Mouse (Mus musculus) liver, embryonic 14.5 days (tissue): Measurements from ENCODE around the gene Erfe.

Experiments used
- CTCF ChIP-seq: IDR thresholded peaks from 2 replicates; pipeline ENCODE4 v1.5.1; 2016; ENCODE audit warnings: antibody characterized with exemption, low read depth, control low read depth
- EP300 ChIP-seq: IDR thresholded peaks from 2 replicates; pipeline ENCODE4 v1.6.1; 2016; ENCODE audit warnings: antibody characterized with exemption, low read depth

DNA sequence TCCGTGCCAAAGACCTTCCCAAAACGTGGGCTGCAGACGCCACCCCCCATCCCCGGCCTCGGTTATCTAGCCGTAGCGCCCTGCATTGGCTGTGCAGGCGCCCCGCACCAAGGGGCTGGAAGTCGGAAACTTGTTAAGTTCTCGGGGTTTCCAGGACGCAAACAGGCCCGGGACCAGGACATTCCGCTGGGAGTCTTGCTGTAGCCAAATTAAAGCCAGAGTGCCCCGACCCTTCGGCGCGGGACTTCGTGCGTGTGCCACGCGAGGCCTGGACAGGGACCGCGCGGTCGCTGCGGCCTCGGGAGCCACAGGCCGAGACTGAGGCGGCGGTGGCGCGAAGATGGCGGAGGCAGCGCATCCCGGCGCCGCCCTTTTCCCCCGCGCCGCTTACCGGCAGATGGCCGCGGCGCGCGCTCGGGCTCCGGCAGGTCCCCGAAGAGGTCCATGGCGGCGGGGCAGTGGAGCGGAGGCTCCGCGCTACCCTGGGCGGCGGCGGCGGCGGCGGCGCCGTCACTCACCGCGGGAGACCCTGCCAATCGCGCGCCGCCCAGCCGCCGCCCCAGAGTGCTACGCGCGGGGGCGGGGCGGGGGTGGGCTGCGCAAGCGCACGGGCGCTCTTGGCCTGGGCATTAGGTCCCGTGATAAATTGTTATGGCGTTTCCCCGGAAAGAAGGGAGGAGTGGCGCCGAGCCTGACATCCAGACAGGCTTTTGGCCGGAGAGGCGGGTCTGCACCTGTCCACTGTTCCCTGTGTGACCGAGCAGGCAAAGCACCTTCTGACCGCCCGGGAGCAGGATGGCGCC lies 32.2 kb downstream of the Erfe start, which contains the start of gene Ilkap:
- no peak for TF ChIP-seq CTCF
- no peak for TF ChIP-seq EP300
